Mouse (Mus musculus) urinary bladder, postnatal 36 days (tissue): ENCODE data around the gene Opa3.

Experiments
- DNase-seq, 2 experiments: peaks; one replicate each; pipeline ENCODE4 v3.0.0; 2022; ENCODE audit warnings: low spot score in 2 of 2, mixed read lengths in 1 of 2

Gene Opa3

DNA sequence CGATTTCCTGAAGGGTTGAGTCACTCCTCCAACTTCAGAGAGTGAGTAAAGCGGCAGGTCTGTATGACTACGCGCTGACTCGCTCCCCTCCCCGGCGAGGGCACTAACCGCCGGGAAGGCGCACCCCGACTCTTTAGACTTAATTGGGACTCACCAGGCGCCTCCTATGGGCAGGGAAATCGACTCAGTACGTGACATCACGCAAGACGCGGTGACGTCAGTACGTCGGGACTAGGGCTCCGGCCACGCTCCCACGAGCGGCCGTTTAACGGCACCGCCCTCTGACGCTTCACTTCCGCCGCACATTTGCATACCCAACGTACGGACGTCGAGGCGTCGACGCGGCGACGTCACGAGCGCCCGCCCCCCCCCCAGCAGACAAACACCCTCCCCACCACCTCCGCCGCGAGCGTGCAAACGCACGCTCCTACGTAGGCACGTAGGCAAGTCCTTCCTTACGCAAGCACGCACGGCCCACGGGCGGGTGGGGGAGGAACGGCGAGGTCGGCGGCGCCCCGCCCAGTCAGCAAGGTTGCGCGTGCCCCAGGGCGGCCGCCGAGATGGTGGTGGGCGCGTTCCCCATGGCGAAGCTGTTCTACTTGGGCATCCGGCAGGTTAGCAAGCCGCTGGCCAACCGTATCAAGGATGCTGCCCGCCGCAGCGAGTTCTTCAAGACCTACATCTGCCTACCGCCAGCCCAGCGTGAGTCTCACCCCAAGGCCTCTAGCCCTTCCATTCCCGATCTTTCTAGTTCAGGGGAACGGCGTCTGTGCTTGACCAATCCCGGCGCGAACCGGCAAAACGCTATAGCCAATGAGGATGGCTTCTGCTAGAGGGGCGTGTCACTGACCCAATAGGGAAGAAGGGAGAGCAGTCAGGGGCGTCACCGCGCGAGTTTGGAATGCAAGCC is at the start of gene Opa3:
Gene Opa3, plus strand, starts transcription at position 452 of the 910 bp plus-strand sequence.
- DNase-seq = peak; percentile 99

- DNase-seq = peak; percentile 67 to 70
Measured at GRCm38 (mm10) chr7:19178443-19179092, 49.6 kb upstream of the Opa3 start.

DNA sequence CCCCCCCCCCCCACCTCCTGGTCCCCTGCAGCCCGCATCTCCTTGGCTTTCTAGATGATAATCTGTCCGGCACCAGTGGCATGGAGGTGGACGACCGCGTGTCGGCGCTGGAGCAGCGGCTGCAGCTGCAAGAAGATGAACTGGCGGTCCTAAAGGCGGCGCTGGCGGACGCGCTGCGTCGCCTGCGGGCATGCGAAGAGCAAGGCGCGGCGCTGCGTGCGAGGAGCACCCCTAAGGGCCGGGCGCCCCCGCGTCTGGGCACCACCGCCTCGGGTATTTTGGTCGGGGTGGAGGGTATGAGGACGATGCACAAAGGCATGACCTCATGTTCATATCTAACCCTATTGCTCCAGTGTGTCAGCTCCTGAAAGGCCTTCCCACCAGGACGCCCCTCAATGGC is 49.0 kb upstream of the Opa3 start:
- peak in 1 of 2 experiments; percentile 58 for DNase-seq

- no peak for DNase-seq
Measured at GRCm38 (mm10) chr7:19179936-19180335, 48.2 kb upstream of the Opa3 start.

GRCm38 (mm10) chr7:19180862-19181429 is 47.2 kb upstream of the Opa3 start:
- DNase-seq = peak in 1 of 2 experiments; percentile 27

DNA sequence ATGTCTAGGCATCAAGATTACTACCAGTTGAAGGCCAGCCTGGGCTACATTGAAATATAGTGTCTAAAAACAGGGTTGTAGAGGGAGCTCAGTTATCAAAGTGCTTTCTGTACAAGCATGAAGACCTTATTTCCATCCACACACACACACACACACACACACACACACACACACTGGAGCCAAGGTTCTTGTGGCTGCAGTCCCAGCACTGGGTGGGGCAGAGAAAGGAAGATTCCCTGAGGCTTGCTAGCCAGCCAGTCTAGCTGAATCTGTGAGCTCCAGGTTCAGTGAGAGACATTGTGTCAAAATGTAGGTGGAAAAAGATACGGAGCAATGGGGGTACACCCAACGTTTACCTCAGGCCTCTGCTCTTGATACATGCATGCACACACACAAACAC is 43.9 kb upstream of the Opa3 start:
- DNase-seq = peak in 1 of 2 experiments; percentile 32

DNA sequence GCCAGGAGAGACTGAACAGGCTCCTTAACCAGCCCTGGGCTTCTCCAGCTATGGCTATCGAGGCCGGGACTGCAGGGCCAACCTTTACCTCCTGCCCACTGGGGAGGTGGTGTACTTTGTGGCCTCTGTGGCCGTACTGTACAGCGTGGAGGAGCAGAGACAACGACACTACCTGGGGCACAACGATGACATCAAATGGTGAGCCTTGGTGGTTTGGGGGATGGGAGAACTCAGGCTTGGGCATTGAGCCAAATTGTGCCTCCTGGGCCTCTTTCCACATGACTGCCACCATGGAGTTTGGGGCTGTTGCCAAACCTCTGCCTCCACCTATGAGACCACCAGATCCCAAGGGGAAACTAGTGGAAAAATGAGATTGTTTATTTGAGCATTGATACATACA is 43.4 kb upstream of the Opa3 start:
- DNase-seq = no peak

GRCm38 (mm10) chr7:19194676-19195075 is 33.5 kb upstream of the Opa3 start:
- DNase-seq = no peak

DNA sequence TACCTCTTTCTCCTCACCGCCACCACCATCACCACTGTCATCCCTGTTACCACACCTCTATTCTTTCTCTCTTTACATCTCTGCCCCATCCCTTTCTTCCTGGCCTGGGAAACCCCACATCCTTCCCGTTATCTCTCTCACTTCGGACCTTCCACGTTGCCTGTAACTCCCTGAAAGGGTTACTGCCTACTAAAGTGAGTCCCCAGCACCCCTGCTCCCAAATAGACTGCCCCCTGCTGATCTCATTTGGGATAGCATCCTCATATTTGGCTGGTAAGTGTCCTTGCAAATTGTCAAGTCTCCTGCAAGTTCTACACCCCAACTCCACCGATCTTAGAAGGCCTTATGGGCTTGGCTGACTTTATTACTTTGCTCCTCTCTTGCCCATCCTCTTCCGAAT is 31.5 kb upstream of the Opa3 start:
- DNase-seq = no peak

- DNase-seq = no peak
Measured at GRCm38 (mm10) chr7:19197985-19198384, 30.1 kb upstream of the Opa3 start.

GRCm38 (mm10) chr7:19201660-19202059 is 26.5 kb upstream of the Opa3 start:
- DNase-seq = no peak

DNA sequence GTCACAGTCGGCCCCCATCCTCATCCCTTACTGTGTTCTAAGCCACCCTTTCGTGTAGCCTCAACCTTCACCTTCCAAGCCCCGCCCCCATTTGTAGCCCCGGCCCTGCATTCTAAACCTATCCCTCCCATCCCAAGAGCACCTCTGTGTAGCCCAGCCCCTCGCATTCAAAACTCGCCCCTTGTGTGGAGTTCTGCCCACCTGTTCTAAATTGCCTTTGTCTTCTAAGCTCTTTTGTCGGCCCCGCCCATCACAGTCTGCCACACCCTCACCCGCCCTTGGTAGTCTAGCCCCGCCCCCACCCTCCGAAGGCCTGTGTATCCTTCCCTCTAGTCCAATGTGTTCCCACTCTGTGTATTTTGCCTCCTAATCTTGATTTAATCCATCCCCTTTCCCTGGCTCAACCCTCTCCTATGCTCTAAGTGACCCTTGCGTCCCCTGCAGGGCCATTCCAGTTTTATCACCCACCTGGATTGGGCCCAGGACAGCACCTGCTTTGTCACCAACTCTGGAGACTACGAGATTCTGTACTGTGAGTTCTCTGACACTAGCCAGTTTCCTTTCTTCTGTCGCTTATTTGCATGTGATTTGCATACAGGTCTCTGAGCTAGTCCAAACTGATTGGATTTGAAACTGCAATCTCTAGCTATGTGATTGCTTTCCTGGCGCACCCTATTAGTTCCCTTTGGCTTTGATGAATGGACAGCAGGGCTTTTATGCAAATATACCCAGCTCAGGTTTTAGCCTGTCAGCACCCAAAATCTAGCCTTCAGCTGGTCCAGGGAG is 25.9 kb upstream of the Opa3 start:
- DNase-seq = no peak

DNA sequence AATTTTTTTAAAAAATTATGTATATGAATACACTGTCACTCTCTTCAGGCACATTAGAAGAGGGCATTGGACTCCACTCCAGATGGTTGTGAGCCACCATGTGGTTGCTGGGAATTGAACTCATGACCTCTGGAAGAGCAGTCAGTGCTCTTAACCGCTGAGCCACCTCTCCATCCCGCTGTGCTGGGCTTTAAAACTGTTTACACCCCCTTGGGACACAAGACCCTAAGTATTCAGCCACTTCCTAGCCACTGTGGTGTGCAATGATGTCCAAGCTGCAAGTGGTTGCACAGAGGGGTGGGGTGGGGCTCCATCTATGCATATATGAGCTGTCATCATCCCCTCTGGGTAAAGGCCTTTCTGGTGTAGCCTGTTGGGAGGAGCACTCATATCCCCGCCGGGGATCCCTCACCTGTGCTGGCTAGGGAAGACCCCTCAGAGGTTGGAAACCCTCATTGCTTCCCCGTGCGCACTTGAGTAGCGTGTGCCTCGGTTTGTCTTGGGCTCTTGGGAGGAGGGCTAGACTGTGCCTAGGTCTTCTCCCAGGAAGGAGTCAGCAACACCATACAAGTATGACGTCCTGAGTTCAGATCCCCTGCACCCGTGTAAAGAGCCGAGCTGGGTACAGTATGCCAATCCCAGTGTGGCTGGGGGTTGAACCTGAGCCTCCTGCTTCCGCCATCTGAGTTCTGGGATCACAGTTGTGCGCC is 19.8 kb upstream of the Opa3 start:
- no peak for DNase-seq

DNA sequence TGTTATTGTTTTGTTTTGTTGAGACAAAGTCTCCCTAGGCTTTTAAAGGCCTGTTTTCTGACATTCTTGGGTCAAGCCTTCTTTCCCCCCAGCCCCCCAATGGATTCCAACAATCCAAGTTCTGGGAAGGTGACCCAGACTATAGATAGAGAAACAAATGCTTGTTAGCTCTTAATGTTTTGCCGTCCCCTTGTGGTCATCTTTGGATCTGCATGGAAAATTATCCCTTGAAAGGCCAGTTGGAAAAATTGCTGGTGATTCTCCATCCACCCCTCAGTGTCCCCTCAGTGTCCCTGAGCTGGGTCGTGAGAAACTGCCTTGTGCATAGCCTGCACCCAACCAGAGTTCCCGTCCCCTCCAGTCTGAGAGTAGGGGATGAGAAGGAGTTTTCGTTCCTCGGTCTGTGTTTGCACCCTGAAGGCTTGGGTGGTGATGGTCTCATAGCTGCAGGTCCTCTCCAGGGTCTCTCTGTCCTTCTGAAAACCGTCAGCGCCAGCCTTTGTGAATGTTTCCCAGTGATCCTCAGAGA is 19.1 kb upstream of the Opa3 start:
- no peak for DNase-seq

GRCm38 (mm10) chr7:19209494-19209893 is 18.6 kb upstream of the Opa3 start:
- DNase-seq = no peak

DNA sequence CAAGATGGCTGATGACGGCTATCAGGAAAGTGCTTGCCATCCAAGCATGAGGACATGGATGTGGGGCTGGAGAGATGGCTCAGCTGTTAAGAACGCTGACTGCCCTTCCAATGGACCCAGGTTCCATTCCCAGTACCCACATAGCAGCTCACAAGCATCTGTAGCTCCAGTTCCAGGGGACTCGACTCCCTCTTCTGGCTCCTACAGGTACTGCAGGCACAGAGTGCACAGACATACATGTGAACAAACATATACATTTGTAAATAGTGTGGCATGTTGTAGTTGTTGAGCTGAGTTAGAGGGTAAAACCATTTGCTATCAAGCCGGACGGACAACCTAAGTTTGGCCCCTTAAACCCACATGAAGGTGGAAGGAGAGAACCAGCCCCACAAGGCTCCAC is 18.1 kb upstream of the Opa3 start:
- no peak for DNase-seq

- DNase-seq = no peak
Measured at GRCm38 (mm10) chr7:19211041-19211675, 17.0 kb upstream of the Opa3 start.

DNA sequence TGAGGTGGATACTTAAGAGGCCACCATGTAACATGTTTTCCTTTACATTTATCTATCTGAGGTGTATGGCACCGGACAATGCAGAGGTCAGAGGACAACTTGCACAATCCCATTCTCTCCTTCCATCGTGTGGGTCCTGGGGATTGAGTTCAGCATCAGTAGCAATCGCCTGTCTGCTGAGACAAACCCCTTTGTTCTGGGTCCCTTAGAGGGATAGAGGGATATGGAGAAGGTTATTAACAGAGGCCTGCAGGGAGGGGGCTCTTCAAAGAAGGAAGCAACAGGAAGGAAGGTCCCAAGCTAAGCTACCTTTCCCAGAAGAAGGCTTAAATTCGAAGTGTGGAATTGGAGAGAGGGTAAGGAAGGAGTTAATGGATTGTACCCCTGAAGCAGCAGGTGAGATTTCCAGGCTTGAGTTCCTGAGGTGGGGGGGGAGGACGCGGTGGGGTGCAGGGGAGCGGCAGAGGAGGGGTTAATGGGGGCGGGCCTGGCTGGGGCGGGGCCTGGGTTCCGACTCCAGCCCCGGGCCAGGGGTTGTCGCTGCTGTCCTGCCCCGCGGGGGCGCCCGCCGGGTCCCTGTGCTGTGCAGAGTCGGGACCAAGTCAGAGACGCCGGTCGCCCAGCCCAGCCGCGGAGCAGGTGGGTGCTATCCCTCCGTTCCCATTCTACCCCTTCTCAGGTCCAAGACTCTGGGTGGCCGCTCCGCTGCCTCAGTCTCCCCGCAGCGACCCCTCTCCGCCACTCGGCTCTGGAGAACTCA is 16.0 kb upstream of the Opa3 start, which contains the start of gene Gpr4:
Gene Gpr4, plus strand, starts transcription at position 543 of the 760 bp plus-strand sequence.
- no peak for DNase-seq

DNA sequence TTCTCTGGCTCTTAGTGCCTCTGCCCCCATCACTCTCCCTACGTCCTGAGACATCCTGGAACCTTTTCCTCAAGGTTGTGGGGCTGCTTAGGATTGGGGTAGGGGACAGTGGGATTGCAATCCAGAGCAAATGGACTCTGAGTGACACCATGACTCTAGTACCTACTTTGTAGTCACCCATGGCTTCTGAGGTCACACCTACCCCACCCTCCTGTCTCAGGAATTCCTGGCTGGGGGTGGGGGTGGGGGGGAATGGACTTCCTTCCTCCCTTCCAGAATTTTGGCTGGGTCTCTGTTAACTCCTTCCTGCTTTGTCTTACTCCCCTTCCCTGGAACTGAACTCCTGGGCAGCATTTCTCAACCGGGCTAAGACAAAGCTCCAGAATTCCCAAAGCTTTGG is 14.7 kb upstream of the Opa3 start:
- DNase-seq = no peak

DNA sequence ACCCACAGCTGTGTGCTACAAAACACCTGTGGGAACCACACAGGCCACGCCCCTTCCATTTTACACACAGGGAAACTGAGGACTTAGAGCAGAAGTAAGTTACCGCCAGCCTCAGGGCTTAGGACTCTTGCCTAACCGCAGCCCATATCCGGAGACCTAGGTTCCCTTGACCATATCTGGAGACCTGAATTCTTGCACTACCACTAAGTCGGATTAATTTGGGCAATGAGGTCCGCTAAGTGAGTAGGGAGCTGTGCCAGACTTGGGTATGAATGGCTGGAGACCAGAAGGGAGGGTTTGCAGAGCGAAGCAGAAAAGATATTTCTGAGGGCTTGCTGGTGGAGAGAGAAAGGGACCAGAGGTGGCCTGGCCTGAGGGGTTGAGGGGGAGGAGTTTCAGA is 13.8 kb upstream of the Opa3 start:
- no peak for DNase-seq
